Mouse (Mus musculus) MEL (cell line): ENCODE measurements around the gene Prkce.

ENCODE experiments used
- CTCF ChIP-seq, 3 experiments: IDR thresholded peaks in 2 of 3; conservative IDR thresholded peaks in 1 of 3; 2 replicates each; pipeline ENCODE4 v1.5.1; 2011 to 2012; ENCODE audit warnings: low read length in 3 of 3, low read depth in 2 of 3, mild to moderate bottlenecking in 2 of 3, improper control_type of control experiment in 1 of 3, inconsistent platforms in 1 of 3, mixed read lengths in 1 of 3, moderate library complexity in 1 of 3; ENCODE audit not compliant: control insufficient read depth in 1 of 3, insufficient read depth in 1 of 3, poor library complexity in 1 of 3, severe bottlenecking in 1 of 3
- HCFC1 ChIP-seq: IDR thresholded peaks from 2 replicates; pipeline ENCODE4 v1.6.1; 2012; ENCODE audit warnings: low read depth, mild to moderate bottlenecking, inconsistent platforms, low read length, improper control_type of control experiment, moderate library complexity
- MAFK ChIP-seq: IDR thresholded peaks from 2 replicates; pipeline ENCODE4 v1.6.1; 2011; ENCODE audit warnings: low read depth, mild to moderate bottlenecking, low read length, improper control_type of control experiment, borderline replicate concordance

GRCm38 (mm10) chr17:86135835-86136234, 31.8 kb upstream of the Prkce start:
- TF ChIP-seq HCFC1 (no peak), MAFK (no peak), CTCF (IDR thresholded peaks at IDR 0.05 in 2 of 3, conservative IDR thresholded peaks at IDR 0.05 in 1 of 3; ENCODE audit: control insufficient read depth in 1 of 3, insufficient read depth in 1 of 3, low read depth in 2 of 3, low read length in 3 of 3, poor library complexity in 1 of 3, severe bottlenecking in 1 of 3) (peak in 2 of 3 experiments; percentile 38 to 39; a peak in 4 of 6 replicates)
